ENCODE assay signal across 8 mouse cellular contexts in genomic region chr14:76622634-76623291, GRCm38 (mm10).
A peak's percentile ranks its signal among the peaks of the same experiment; 100 is the strongest.
DNase-seq lines count a peak whose midpoint lies in the region; ATAC-seq lines count a peak whose summit lies in the region.

No protein-coding gene starts in this region.

- no peaks in the 10 kb centered on the region for H3K9me3 ChIP-seq in embryonic facial prominence, embryonic 15.5 days (replicated peaks)
- H3K9me3 ChIP-seq in lung, embryonic 16.5 days (ENCODE audit: control insufficient read depth, low read length) = no peaks in the 10 kb centered on the region

- H3K9ac ChIP-seq in embryonic facial prominence, embryonic 15.5 days = 0 out of 2 replicates have a peak overlapping the region, but pooled peaks have one; percentile 1
- H3K9ac ChIP-seq in lung, embryonic 16.5 days (ENCODE audit: low read length) = peak overlapping the region; percentile 46

- H3K4me2 ChIP-seq in embryonic facial prominence, embryonic 15.5 days (replicated peaks) = 0 out of 2 replicates have a peak overlapping the region, but pooled peaks have one; percentile 19
- H3K4me2 ChIP-seq in lung, embryonic 16.5 days (ENCODE audit: low read depth, low read length) = peak overlapping the region; percentile 41

- no peaks in the 10 kb centered on the region for H3K27me3 ChIP-seq in embryonic facial prominence, embryonic 15.5 days
- no peaks in the 10 kb centered on the region for H3K27me3 ChIP-seq in lung, embryonic 16.5 days (ENCODE audit: control insufficient read depth, insufficient read depth, low read depth, low read length)

- peaks cover 61% of the 10 kb centered on the region for H3K4me1 ChIP-seq in embryonic facial prominence, embryonic 15.5 days
- H3K4me1 ChIP-seq in lung, embryonic 16.5 days (replicated peaks; ENCODE audit: control insufficient read depth, insufficient read depth, low read length) = peaks cover 46% of the 10 kb centered on the region

- intact Hi-C loops in gastrocnemius, postnatal 14 days (cut with DNase I; ENCODE audit: low total_unique reads) = no loop called here

- H3K27ac ChIP-seq in embryonic facial prominence, embryonic 15.5 days (replicated peaks) = peak overlapping the region; percentile 67
- peak overlapping the region; percentile 93 for H3K27ac ChIP-seq in lung, embryonic 16.5 days (ENCODE audit: low read length)

- H3K4me3 ChIP-seq in embryonic facial prominence, embryonic 15.5 days (replicated peaks) = no peak overlapping the region
- no peak overlapping the region for H3K4me3 ChIP-seq in lung, embryonic 16.5 days (ENCODE audit: low read length)

- DNase-seq in brain, adult 2 months (ENCODE audit: low read depth, low spot score) = peak; percentile 30
- peak; percentile 47 for DNase-seq in hindlimb bud, embryonic 11.5 days (ENCODE audit: extremely low spot score, low read depth, low spot score)
- DNase-seq in retina, postnatal 1 day = peak; percentile 49
- no peak for DNase-seq in layer of hippocampus, adult 9-10 months (ENCODE audit: low spot score)
- DNase-seq in gastrocnemius, postnatal 14 days = no peak
- DNase-seq in layer of hippocampus, postnatal 14 days (ENCODE audit: low spot score in 2 of 2) = no peak

- no peaks in the 10 kb centered on the region for H3K36me3 ChIP-seq in embryonic facial prominence, embryonic 15.5 days
- no peaks in the 10 kb centered on the region for H3K36me3 ChIP-seq in lung, embryonic 16.5 days (ENCODE audit: control insufficient read depth, insufficient read depth, low read length)

- no peak for ATAC-seq in embryonic facial prominence, embryonic 15.5 days (ENCODE audit: insufficient number of reproducible peaks, low FRiP score, low TSS enrichment, low read depth)
- ATAC-seq in lung, embryonic 16.5 days (ENCODE audit: low read depth) = peak; percentile 69

- 18% methylated on average over 11 of the region's 11 CpGs for WGBS in embryonic facial prominence, embryonic 15.5 days
- 4% methylated on average over 11 of the region's 11 CpGs for WGBS in lung, embryonic 16.5 days

Comparison
In these comparisons a context has a peak if more than half of its experiments do, and no peak if none do; other contexts are left out.
1. DNase-seq: peak in brain, adult 2 months (single experiment), hindlimb bud, embryonic 11.5 days (single experiment) and retina, postnatal 1 day (single experiment); none in layer of hippocampus, adult 9-10 months (single experiment), gastrocnemius, postnatal 14 days (single experiment) and layer of hippocampus, postnatal 14 days (0 of 2).